Mouse (Mus musculus): ENCODE measurements around the gene Sucnr1.

Gene Sucnr1

GRCm38 (mm10) chr3:60111889-60112646, 30.4 kb downstream of the Sucnr1 start:
- peak; percentile 51 for DNase-seq (ENCODE audit: low read depth, low spot score)

GRCm38 (mm10) chr3:60114571-60114970, 32.9 kb downstream of the Sucnr1 start:
- no peak for DNase-seq (ENCODE audit: low read depth, low spot score)

GRCm38 (mm10) chr3:60121449-60121848, 39.8 kb downstream of the Sucnr1 start:
- DNase-seq (ENCODE audit: low read depth, low spot score), result no peak

- DNase-seq (ENCODE audit: low read depth, low spot score), result no peak
Observed at GRCm38 (mm10) chr3:60123859-60124794, 42.5 kb downstream of the Sucnr1 start.

GRCm38 (mm10) chr3:60126564-60126963, 44.9 kb downstream of the Sucnr1 start:
- no peak for DNase-seq (ENCODE audit: low read depth, low spot score)

GRCm38 (mm10) chr3:60128282-60128681, 46.6 kb downstream of the Sucnr1 start:
- DNase-seq (ENCODE audit: low read depth, low spot score), result no peak

GRCm38 (mm10) chr3:60135801-60136200, 54.1 kb downstream of the Sucnr1 start:
- DNase-seq (ENCODE audit: low read depth, low spot score), result no peak
